Mouse (Mus musculus): ENCODE measurements around the gene Kat2b.

DNA sequence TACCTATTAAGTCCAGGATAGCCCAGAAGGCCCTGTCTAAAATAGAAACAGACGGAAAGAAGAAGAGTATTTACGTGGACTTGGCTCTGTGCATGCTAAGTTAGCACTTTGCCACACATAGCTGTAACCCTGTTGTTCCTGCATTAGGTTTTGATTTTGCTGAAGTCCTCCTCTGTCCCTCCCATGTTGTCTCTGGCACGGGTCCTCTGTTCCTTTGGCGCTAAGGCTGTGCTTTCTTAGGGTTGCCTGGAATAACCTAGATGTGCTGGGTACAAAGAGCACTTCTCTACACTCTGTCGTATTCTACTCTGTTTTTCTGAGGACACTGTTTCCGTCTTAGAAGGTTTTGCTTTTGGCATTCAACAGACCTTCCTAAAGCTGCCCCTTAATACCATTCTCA lies 88.4 kb downstream of the Kat2b start:
- TF ChIP-seq CTCF (IDR thresholded peaks at IDR 0.05; ENCODE audit: low read depth, low read length): no peak
- TF ChIP-seq POLR2AphosphoS5 (IDR thresholded peaks at IDR 0.05; ENCODE audit: insufficient replicate concordance, low read depth, low read length): no peak
